16 mouse cellular contexts compared by ENCODE assay signal in the genomic region with DNA sequence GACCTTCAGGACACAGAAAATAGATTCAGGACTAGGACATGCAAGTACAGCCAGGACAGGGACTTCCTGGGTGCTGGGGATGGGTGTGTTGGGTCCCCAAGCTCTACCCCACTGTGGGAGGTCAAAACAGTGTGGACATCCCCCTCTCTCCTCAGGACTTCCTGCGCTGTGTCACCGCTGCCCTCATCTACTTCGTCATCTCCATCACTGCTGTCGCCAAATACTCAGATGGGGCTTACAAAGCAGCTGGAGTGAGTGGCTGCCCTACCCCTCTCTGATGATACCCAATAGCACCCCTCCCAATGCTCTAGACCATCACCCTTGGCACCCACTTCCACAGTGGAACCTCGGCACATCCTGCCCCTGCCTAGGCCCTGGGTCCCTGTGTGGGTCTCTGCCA. TPM values are rescaled to one million over a fixed set of nuclear protein-coding genes. Genes with fewer than 3 reads are reported as not detected.
"Had no signal": no experiment of that assay in that cellular context is flagged by ENCODE, and none has a peak within 500 bp of the region (broad histone marks: within the 10 kb centered on the region; RNA-seq: fewer than 3 reads in every experiment).

No protein-coding gene starts in this region.

RNA-seq across cellular contexts. Expression of a gene that starts 22.6 kb away (rescaled TPM):
- total RNA-seq: heart, postnatal 10 days; heart, postnatal 14 days; heart, postnatal 25 days; heart, postnatal 36 days; hematopoietic stem cell, adult 5-6 weeks; hindbrain, postnatal 0 days; layer of hippocampus, adult 18-20 months; layer of hippocampus, adult 2 months; layer of hippocampus, adult 8-10 months; layer of hippocampus, postnatal 10 days; layer of hippocampus, postnatal 14 days; layer of hippocampus, postnatal 25 days; layer of hippocampus, postnatal 36 days; left cerebral cortex, adult 18-20 months; left cerebral cortex, adult 2 months; left cerebral cortex, adult 8-10 months had no signal

RNA-seq across cellular contexts. Expression of a gene that starts 23.3 kb away (rescaled TPM):
- total RNA-seq: heart, postnatal 10 days; heart, postnatal 14 days; heart, postnatal 25 days; heart, postnatal 36 days; hematopoietic stem cell, adult 5-6 weeks; hindbrain, postnatal 0 days; layer of hippocampus, adult 18-20 months; layer of hippocampus, adult 2 months; layer of hippocampus, adult 8-10 months; layer of hippocampus, postnatal 10 days; layer of hippocampus, postnatal 14 days; layer of hippocampus, postnatal 25 days; layer of hippocampus, postnatal 36 days; left cerebral cortex, adult 18-20 months; left cerebral cortex, adult 2 months; left cerebral cortex, adult 8-10 months had no signal

RNA-seq across cellular contexts. Expression of a gene that starts 34.7 kb away (rescaled TPM):
- total RNA-seq: heart, postnatal 10 days; heart, postnatal 14 days; heart, postnatal 25 days; heart, postnatal 36 days; hematopoietic stem cell, adult 5-6 weeks; hindbrain, postnatal 0 days; layer of hippocampus, adult 18-20 months; layer of hippocampus, adult 2 months; layer of hippocampus, adult 8-10 months; layer of hippocampus, postnatal 10 days; layer of hippocampus, postnatal 14 days; layer of hippocampus, postnatal 25 days; layer of hippocampus, postnatal 36 days; left cerebral cortex, adult 18-20 months; left cerebral cortex, adult 2 months; left cerebral cortex, adult 8-10 months had no signal

RNA-seq across cellular contexts. Expression of a gene that starts 34.7 kb away (rescaled TPM):
- total RNA-seq: heart, postnatal 10 days; heart, postnatal 14 days; heart, postnatal 25 days; heart, postnatal 36 days; hematopoietic stem cell, adult 5-6 weeks; hindbrain, postnatal 0 days; layer of hippocampus, adult 18-20 months; layer of hippocampus, adult 2 months; layer of hippocampus, adult 8-10 months; layer of hippocampus, postnatal 10 days; layer of hippocampus, postnatal 14 days; layer of hippocampus, postnatal 25 days; layer of hippocampus, postnatal 36 days; left cerebral cortex, adult 18-20 months; left cerebral cortex, adult 2 months; left cerebral cortex, adult 8-10 months had no signal
